Mouse (Mus musculus) left cerebral cortex, adult 18-20 months (tissue): Measurements from ENCODE around the gene Cep83. TPM values are rescaled to one million over a fixed set of nuclear protein-coding genes. Genes with fewer than 3 reads are reported as not detected.
A peak's percentile ranks its signal among the peaks of the same experiment; 100 is the strongest.
"Not testable (repeated sequence)": the region's sequence is repeated elsewhere in the genome, so short reads cannot be mapped to it uniquely, and the experiment has no call there.

Experiments
- DNase-seq, 2 experiments: peaks; one replicate each; pipeline ENCODE4 v3.0.0; 2021 to 2022; ENCODE audit warnings: low spot score in 2 of 2, mixed read lengths in 1 of 2
- long read RNA-seq, 2 experiments: library from polyadenylated mRNA; stranded (forward); transcript quantifications; one replicate each; pipeline ENCODE4 v2.0.0; 2021
- total RNA-seq, 2 experiments: library from RNA; stranded (reverse); gene quantifications; 2 replicates each; pipeline ENCODE4 v1.2.3; 2021

The Cep83 gene
- 10 to 100 TPM; 39.5 to 43.9 TPM for total RNA-seq
- long read RNA-seq, experiment 1, transcript Cep83-204 (4 exons, 1,842 nt), result minor isoform, 6 of 52 reads
- long read RNA-seq, experiment 1, transcript Cep83-201 (16 exons, 3,639 nt), result major isoform, 33 of 52 reads
- long read RNA-seq, experiment 1, partial matches to known transcripts, result 7 of 52 reads
- long read RNA-seq, experiment 1, other reads (novel, unspliced or antisense), result 6 of 52 reads
- long read RNA-seq, experiment 2, transcript Cep83-204 (4 exons, 1,842 nt), result minor isoform, 11 of 39 reads
- long read RNA-seq, experiment 2, transcript Cep83-201 (16 exons, 3,639 nt), result major isoform, 23 of 39 reads
- long read RNA-seq, experiment 2, partial matches to known transcripts, result 1 of 39 reads
- long read RNA-seq, experiment 2, other reads (novel, unspliced or antisense), result 3 of 39 reads

DNA sequence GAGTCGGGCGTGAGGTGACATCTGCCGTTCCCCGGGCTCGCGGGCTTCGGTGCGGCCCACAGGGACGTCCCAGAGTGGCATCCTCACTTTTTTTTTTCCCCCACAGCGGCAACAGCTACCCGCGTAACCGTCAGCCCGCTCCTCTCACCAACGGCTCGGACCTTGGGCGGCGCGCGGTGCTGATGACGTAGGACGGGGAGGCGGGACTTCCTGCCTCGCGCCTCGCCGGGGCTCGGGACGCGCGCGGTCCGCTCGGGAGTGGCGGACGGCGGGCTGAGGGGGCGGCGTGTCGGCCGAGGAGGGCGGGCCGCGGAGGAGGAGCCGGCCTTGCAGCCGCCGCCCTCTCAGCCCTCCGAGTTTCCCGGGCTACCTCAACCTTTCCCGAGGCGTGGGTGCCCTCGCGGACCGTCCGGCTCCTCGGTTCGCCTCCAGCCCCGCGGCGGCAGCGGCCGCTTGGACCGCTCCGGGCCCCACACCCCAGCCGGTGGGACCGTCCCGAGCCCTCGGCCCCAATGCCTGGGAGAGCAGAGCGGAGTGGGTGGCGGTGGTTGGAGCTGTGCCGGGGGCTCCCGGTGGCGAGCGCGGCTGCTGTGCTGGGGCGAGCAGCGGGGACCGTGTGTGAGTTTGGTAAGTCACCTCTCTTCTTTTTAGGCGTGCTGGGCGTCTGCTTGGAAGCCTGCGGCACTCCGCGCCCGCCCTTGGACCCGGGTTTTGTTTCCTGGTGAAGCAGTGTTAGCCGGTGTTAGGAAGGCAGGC is at the start of gene Cep83:
TSS of gene Cep83 (plus strand) at position 235 of the 756 bp plus-strand sequence.
- peak; percentile 95 for DNase-seq

DNA sequence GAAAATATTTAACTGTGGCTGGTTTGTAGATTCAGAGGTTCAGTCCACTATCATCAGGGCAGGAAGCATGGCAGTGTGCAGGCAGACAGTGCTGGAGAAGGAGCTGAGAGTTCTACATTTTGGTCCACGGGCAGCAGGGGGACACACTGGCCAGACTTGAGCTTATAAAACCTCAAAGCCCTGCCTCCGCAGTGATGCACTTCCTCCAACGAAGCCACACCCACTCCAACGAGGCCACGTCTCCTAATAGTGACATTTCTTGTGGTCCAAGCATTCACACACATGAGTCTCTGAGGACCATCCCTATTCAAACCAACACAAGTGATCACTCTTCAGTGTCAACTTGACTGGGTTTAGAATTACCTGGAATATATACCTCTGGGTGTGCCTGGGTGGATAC is 49.2 kb upstream of the Cep83 start:
- DNase-seq, result no peak

DNA sequence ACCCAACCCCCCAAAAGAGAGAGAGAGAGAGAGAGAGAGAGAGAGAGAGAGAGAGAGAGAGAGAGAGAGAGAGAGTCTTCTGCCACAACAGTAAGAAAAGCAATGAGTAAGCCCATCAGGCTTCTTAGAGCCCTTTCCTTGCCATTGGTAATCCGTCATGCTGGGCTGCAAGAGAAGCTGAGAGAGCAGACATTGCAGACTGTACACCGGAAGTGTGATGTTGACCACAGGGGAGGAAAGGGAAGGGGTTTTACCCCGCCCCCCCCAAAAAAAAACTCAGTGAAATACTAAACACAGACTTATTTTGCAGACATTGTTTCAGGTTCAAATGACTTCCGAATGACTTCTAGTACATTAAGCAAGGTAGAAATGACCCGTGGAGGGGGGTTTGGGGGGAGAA is 48.4 kb upstream of the Cep83 start:
- no peak for DNase-seq

DNA sequence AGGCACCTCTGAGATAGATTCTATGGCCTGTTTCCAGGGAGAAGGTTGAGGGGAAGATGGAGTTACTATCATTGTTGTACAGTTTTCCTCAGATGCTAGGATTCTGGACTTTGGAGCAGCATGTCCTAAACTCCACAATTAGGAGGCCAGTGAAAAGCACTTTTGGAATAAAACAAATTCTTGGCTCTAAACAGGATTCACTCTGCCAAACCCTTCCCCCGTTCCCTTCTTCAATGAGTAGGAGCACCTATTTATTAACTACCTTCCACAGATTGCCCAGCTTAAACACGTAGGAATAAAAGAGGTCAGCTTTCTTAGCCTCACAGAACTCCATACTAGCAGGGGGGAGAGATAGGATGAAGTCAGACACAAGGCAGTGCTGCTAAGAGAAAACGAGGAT is 24.4 kb upstream of the Cep83 start:
- no peak for DNase-seq

DNA sequence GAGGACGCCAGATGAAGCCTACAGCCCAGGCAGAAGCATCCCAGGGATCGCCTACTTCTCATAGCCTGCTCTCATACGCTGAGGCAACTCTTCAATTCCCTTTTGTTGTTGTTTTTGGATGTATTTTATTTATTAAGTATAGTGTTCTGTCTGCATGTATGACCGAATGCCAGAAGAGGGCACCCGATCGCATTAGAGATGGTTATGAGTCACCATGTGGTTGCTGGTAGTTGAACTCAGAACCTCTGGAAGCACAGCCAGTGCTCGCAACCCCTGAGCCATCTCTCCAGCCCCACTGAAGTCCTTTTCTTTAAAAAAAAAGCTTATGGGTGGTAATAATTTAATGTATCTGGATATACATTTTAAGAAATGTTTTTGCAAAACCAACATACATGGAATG is 24.0 kb upstream of the Cep83 start:
- no peak for DNase-seq

DNA sequence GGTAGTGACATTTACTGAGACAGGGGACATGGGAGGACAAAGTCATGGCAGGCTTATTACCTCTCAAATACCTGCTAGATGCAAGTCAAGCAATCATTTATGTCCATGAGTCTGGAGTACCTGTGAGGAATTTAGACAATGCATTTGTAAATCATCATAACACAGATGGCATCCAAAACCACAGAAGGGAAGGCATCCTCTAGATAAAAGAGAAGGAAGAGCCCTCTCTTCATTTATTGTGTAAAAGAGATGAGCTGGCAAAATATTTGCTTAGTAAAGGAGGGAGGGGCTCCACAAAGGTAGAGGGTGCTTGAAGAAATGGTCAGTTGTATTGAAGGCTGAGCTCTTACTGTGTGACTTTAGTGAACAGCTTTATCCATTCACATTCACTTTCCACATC is 20.3 kb upstream of the Cep83 start:
- DNase-seq, result no peak

DNA sequence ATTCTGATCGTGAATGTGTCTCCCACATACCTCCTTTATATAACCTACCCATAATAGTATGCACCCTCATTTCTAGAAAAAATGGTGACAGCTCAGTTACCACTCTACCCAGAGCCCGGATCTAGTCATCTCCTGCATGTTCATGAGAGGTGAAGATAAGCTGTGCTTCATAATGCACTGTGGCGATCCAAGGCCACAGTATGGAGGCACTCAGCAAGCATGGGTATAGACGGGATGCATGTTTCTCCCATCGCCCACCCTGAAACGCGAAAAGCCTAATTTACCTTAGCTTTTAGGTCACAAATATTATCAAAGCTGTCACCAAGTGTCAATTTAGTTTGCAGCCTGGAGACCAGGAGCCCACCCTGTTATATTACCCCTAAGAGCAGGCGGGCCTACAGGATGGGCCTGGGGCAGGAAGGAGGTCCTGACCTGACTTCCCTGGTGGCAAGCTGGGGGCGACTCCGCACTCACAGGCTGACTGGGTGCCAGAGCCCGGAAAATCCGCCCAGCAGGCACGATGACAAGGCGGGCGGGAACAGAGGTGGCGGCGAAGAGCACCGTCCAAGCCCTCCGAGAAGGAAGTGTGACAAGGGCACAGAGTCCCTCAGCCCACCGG is 544 bp upstream of the Cep83 start:
- DNase-seq, result peak; percentile 22 to 43

DNA sequence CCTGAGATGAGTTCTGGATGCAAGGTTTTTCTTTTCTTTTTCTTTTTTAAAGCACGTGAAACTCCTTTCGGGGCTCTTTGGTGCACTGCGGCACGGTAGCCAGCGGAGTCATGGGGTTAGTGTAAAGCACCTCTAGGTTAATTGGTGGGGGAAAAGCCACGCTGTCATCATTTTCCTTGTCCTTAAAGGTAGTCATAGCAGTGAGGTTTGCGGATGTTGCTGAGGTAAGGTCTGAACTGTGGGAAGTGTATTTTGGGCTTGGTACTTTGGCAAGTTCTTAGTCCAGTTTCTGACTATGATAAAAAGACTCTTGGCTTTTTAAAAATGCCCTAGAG is 689 bp downstream of the Cep83 start:
- DNase-seq, result no peak

DNA sequence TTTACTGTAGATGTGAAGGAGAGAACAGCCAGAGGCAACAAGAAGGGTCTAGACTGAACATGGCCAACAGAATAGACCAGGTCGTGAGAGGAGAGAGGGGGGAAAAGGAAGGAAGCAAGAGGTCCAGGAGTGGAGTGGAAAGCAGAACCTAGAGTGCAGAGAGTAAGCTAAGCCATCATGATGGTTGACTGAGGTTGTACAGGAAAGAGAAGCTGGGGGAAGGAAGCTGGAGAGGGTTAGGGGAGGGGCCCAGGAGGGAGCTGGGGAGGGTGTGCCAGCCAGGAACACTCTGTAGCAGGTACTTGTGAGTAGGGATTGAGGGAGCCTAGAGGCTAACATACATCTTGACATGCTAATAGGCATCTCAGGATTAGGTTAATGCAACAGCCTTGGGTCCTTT is 1.9 kb downstream of the Cep83 start:
- DNase-seq, result no peak

DNA sequence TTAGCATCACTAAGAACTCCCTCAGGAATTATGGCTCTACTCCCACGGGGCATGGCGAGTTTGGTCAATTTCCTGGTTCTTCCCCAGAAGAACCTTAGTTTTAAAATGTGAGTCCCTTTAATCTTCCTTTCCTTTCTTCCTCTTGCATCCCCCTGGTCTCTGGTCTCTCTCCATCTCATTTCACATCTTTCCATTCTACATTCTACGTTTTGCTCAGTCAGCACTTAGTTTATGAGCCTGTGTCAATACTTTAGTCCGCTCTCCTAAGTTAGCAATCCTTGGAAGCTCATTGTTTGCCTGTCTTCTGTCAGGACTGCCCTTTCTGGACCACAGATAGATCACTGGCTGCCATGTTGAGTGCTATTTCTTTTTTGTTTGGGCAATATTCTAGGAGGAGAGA is 3.7 kb downstream of the Cep83 start:
- DNase-seq, result no peak

DNA sequence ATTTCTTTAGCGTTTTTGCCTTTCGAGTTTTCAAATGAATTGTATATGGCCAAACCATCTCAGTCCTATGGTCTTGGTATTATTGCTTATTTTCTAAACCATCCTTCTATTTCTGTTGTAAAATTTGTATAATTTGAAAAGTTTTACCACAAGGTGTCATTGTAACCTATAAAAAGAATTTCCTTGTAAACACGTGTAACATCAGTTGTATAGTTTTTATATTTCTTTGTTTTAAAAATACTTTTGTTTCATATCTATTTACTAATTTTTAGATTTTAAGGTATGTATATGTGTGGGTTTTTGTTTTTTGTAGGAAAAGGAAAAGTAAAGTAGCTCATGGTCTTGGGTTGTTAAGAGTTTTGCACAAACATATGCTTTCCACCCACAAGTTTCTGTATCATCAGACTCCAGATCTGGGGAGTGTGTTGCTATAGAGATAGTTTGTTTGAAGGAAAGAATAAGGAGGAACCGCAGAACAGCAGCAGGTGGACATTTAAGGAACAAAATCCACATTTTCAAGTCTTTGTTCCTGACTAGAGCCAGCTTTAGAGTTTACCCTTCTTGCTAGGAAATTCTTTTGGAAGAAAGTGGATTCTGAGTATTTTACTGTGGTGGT is 17.3 kb downstream of the Cep83 start:
- DNase-seq, result no peak

DNA sequence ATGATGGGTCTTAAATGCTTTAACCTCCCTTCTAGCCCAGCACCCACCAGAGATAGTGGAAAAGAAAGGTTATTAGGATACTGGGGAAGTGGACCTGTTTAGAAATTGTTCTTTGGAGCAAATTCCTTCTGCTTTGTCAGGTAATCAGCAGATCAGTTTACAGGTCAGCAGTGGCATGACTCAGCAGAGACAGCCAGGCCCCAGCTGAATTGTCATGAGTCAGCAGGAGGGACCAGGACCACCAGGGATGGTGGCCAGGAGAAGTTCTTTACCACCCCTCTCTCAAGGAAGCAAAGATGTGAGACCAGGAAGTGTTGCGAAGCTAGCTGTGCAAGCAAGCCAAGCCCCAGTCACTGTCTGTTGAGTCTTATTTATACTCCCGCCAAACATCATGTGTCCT is 18.2 kb downstream of the Cep83 start:
- DNase-seq, result no peak

DNA sequence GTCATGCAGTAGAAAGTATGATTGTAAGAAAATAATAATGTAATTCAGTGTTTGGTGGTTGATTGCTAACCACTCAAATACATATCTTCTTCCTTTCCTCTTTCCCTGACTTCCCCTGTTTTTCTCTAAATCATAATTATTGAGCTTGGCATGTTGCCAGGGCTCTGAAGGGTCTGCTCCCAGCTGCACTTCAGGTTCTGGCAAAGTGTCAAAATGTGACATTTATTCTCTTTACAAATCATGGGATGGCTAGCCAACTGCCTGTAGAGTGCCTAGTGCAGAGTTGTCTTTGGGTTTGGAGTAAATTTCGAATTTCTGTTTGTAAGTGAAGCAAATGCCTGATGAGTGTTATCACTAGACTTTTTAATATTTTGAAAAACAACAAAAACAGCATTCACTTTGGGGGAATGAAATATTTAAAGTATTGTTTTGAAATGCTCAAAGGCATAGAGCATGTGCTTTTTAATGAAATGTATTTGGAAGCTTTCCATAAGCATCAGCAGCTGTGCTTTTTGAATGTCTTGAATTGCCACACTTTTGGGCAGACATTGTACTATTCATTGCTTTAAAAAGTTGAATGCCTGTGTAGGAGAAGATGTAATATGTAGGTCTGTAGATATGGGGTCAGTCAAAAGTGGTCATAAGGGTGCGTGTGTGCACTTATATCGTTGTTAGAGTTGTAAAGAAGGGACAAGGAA is 21.3 kb downstream of the Cep83 start:
- no peak for DNase-seq

DNA sequence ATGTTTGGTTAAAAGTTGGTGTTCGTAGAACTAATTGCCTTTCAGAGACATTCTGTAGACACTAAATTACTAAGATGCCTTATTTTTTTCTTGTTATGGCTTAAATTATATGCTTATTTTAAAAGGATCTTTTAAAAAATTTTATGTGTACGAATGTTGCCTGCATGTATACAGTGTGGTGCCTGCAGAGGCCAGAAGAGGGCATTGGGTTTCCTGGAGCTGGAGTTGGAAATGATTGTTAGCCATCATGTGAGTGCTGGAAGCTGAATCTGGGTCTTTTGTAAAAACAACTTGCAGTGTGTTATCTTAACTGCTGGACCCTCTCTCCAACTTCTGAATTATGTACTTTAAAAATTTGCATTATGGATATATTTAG is 21.9 kb downstream of the Cep83 start:
- no peak for DNase-seq

DNA sequence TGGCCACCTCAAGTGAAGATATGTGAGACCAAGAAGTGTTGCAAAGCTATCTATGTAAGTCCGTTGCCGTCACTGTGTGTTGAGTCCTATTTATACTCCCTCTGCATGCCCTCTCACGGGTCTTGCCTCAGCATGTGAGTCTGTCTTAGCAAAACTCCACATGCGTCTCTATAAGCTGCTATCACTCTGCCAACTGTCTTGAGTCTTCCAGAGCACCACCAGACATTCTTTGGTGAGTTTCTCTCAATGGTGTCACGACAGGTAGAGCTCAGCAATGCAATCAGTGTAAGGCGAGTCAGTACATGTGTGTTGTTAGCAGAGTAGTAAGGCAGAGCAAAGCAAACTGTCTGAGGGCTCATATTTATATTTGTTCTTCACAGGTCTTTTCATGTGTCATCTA is 31.8 kb downstream of the Cep83 start:
- DNase-seq, result no peak

DNA sequence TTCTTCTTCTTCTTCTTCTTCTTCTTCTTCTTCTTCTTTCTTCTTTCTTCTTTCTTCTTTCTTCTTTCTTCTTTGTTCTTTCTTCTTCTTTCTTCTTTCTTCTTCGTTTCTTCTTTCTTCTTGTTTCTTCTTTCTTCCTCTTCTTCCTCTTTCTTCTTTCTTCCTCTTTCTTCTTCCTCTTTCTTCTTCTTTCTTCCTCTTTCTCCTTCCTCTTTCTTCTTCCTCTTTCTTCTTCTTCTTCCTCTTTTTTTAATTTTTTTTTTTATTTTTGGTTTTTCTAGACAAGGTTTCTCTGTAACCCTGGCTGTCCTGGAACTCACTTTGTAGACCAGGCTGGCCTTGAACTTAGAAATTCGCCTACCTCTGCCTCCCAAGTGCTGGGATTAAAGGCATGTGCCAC is 39.6 kb downstream of the Cep83 start:
- DNase-seq, result not testable (repeated sequence)

DNA sequence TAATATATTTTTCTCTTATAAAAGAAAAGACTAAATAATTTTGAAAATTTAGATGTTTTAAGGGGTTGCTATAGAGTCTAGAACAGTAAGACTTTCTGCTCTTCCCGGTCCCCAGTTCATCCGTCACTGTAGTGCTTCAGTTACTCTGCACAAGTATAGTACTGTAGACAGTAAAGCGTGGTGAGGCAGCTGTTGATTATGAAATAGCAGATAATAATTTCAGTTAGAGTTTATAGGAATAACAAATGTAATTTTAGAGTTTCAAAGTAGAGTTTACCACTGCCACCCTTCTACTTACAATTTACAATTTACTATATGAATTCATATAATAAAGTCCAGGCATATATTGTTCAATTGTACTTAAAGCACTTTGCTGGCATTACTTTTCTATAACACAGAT is 42.0 kb downstream of the Cep83 start:
- DNase-seq, result no peak

DNA sequence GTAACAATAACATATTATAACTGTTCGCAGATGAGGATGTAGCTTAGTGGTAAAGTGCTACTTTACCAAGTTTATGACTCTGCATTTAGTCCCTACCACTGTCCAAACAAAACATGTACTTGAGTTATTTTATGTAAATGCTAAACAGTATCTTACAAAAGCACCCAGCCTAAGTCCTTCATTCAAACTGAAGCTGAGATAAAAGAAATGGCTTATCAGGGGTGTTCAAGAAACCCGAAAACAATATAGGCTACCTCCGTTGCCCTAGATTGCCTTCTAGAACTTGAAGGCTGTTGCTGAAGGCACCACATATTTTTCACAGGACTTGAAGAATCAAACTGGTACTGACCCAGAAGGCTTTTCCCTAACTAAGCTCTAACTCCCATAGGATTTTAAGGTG is 46.4 kb downstream of the Cep83 start:
- DNase-seq, result no peak

DNA sequence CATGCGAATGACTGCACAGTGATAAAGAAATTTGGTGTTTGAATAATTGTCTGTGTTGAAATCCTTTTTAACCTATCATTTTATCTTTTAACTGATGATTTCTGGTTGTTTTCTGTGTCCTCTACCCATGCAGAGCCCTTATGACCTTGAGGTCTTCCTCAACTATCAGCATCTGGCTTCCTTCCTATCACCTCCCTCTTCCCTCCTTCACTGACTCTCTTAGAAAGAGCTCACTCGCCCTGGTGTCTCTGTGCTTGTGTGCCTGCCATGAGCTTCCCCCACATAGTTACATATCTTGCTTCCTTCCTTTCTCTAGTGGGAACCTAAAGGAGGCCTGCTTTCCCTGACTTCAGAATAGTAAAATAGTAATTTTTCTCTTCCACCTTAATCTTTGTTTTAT is 51.8 kb downstream of the Cep83 start:
- no peak for DNase-seq

DNA sequence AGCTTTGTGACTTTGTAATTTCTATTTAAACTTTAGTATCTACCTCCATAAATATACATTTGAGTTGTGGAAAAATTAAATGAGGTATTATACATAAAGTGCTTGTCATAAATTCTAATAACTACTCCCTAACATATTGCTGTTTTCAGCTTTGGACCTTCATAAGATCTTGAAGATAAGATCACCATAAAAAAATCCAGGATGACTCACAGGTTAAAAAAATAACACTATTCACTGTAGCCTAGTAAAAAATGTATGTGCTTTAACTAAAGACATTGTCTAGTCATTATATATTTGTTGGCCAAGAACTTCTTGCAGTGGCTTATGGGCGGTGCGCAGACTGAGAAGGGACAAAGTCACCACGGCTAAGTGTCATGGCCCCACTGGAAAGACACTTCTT is 53.0 kb downstream of the Cep83 start:
- DNase-seq, result no peak

DNA sequence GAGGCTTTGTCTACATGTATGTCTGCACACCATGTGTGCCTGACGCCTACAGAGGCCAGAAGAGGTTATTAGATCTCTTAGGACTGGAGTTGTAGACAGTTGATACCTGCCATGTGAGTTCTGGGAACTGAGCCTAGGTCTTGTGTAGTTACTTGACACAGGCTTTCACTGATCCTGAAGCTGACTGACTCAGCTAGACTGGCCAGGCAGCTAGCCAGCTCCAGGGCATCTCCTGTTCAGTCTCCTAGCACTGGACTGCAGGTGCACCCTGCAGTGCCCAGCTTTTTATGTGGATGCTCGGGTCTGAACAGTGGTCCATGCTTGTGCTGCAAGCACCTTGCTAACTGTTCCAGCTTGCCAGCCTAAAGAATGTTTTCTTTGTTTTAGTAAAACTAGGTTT is 58.6 kb downstream of the Cep83 start:
- DNase-seq, result no peak
